Mouse (Mus musculus): ENCODE measurements at regions not wholly inside any gene's neighbourhood (a gene's known extent, or its start where the extent isn't known, plus 50 kb on each side); places are given as distances from the start of the nearest gene placed in this dataset.

GRCm38 (mm10) chr5:74943737-74944403, 100.7 kb downstream of the Chic2 start:
- Histone ChIP-seq H3K36me3 (no peaks in the 10 kb centered on the region), H3K4me3 (peak overlapping the region; percentile 25), H3K9me3 (no peaks in the 10 kb centered on the region), H3K27me3 (peaks cover 13% of the 10 kb centered on the region), H3K27ac (peak overlapping the region; percentile 89), H3K4me2 (peak overlapping the region; percentile 59), H3K4me1 (peaks cover 36% of the 10 kb centered on the region), H3K9ac (peak overlapping the region; percentile 58; the same call in 1 of the 2 replicates)
- WGBS: under 1% methylated on average over 23 of the region's 23 CpGs
- ATAC-seq (ENCODE audit: insufficient number of reproducible peaks, insufficient read depth, low FRiP score, low TSS enrichment, low read depth): peak; percentile 82

GRCm38 (mm10) chr5:74941426-74941825, 103.1 kb downstream of the Chic2 start:
- Histone ChIP-seq H3K27me3 (peaks cover 13% of the 10 kb centered on the region), H3K36me3 (no peaks in the 10 kb centered on the region), H3K4me3 (0 out of 2 replicates have a peak overlapping the region, but pooled peaks have one; percentile 11), H3K27ac (peak overlapping the region; percentile 34; the same call in 1 of the 2 replicates), H3K9me3 (no peaks in the 10 kb centered on the region), H3K4me1 (peaks cover 47% of the 10 kb centered on the region), H3K4me2 (peak overlapping the region; percentile 42), H3K9ac (no peak overlapping the region)
- ATAC-seq (ENCODE audit: insufficient number of reproducible peaks, insufficient read depth, low FRiP score, low TSS enrichment, low read depth): 0 out of 2 replicates have a peak, but pooled peaks have one; percentile 26
- 2% methylated on average over 13 of the region's 13 CpGs for WGBS

GRCm38 (mm10) chr5:74937416-74937940, 107.1 kb downstream of the Chic2 start:
- 37% methylated on average over 7 of the region's 7 CpGs for WGBS
- Histone ChIP-seq H3K4me1 (peaks cover 27% of the 10 kb centered on the region), H3K36me3 (no peaks in the 10 kb centered on the region), H3K27me3 (peaks cover 8% of the 10 kb centered on the region), H3K27ac (no peak overlapping the region), H3K9me3 (no peaks in the 10 kb centered on the region), H3K4me3 (no peak overlapping the region), H3K4me2 (no peak overlapping the region), H3K9ac (no peak overlapping the region)
- no peak for ATAC-seq (ENCODE audit: insufficient number of reproducible peaks, insufficient read depth, low FRiP score, low TSS enrichment, low read depth)

- Histone ChIP-seq H3K27me3 (peaks cover 8% of the 10 kb centered on the region), H3K4me1 (peaks cover 16% of the 10 kb centered on the region), H3K9me3 (no peaks in the 10 kb centered on the region), H3K4me2 (no peak overlapping the region), H3K27ac (no peak overlapping the region), H3K9ac (no peak overlapping the region), H3K36me3 (no peaks in the 10 kb centered on the region), H3K4me3 (no peak overlapping the region)
- ATAC-seq (ENCODE audit: insufficient number of reproducible peaks, insufficient read depth, low FRiP score, low TSS enrichment, low read depth): no peak
- 79% methylated on average over 5 of the region's 5 CpGs for WGBS
Observed at GRCm38 (mm10) chr5:74936087-74936486, 108.5 kb downstream of the Chic2 start.

- no peak overlapping the region for H3K9ac ChIP-seq
- peaks cover 8% of the 10 kb centered on the region for H3K27me3 ChIP-seq
- H3K9me3 ChIP-seq: no peaks in the 10 kb centered on the region
- no peak overlapping the region for H3K4me3 ChIP-seq
- peaks cover 12% of the 10 kb centered on the region for H3K4me1 ChIP-seq
- WGBS: 64% methylated on average over 8 of the region's 8 CpGs
- H3K36me3 ChIP-seq: no peaks in the 10 kb centered on the region
- no peak overlapping the region for H3K27ac ChIP-seq
- no peak for ATAC-seq (ENCODE audit: insufficient number of reproducible peaks, insufficient read depth, low FRiP score, low TSS enrichment, low read depth)
- no peak overlapping the region for H3K4me2 ChIP-seq
Observed at GRCm38 (mm10) chr5:74935676-74936075, 108.9 kb downstream of the Chic2 start.

- H3K27me3 ChIP-seq: no peaks in the 10 kb centered on the region
- H3K9me3 ChIP-seq: no peaks in the 10 kb centered on the region
- no peak for ATAC-seq (ENCODE audit: insufficient number of reproducible peaks, insufficient read depth, low FRiP score, low TSS enrichment, low read depth)
- no peak overlapping the region for H3K4me2 ChIP-seq
- 90% methylated on average over 3 of the region's 3 CpGs for WGBS
- H3K27ac ChIP-seq: no peak overlapping the region
- H3K4me3 ChIP-seq: no peak overlapping the region
- H3K4me1 ChIP-seq: peaks cover 6% of the 10 kb centered on the region
- H3K9ac ChIP-seq: no peak overlapping the region
- H3K36me3 ChIP-seq: no peaks in the 10 kb centered on the region
Observed at GRCm38 (mm10) chr5:74933276-74933675, 111.3 kb downstream of the Chic2 start.

GRCm38 (mm10) chr5:74932206-74932605, 112.4 kb downstream of the Chic2 start:
- Histone ChIP-seq H3K4me1 (no peaks in the 10 kb centered on the region), H3K4me3 (no peak overlapping the region), H3K4me2 (no peak overlapping the region), H3K9me3 (no peaks in the 10 kb centered on the region), H3K9ac (no peak overlapping the region), H3K36me3 (no peaks in the 10 kb centered on the region), H3K27ac (no peak overlapping the region), H3K27me3 (no peaks in the 10 kb centered on the region)
- no peak for ATAC-seq (ENCODE audit: insufficient number of reproducible peaks, insufficient read depth, low FRiP score, low TSS enrichment, low read depth)
- 89% methylated on average over 13 of the region's 13 CpGs for WGBS

- Histone ChIP-seq H3K27ac (no peak overlapping the region), H3K27me3 (no peaks in the 10 kb centered on the region), H3K4me1 (no peaks in the 10 kb centered on the region), H3K4me3 (no peak overlapping the region), H3K9me3 (no peaks in the 10 kb centered on the region), H3K36me3 (no peaks in the 10 kb centered on the region), H3K9ac (no peak overlapping the region), H3K4me2 (no peak overlapping the region)
- WGBS: 74% methylated on average over 12 of the region's 12 CpGs
- ATAC-seq (ENCODE audit: insufficient number of reproducible peaks, insufficient read depth, low FRiP score, low TSS enrichment, low read depth): no peak
Observed at GRCm38 (mm10) chr5:74931765-74932164, 112.8 kb downstream of the Chic2 start.

GRCm38 (mm10) chr5:74927543-74927942, 117.0 kb downstream of the Chic2 start:
- Histone ChIP-seq H3K4me3 (no peak overlapping the region), H3K9ac (no peak overlapping the region), H3K27me3 (no peaks in the 10 kb centered on the region), H3K4me2 (no peak overlapping the region), H3K4me1 (peaks cover 6% of the 10 kb centered on the region; the same call in 1 of the 2 replicates), H3K27ac (no peak overlapping the region), H3K9me3 (no peaks in the 10 kb centered on the region), H3K36me3 (no peaks in the 10 kb centered on the region)
- ATAC-seq (ENCODE audit: insufficient number of reproducible peaks, insufficient read depth, low FRiP score, low TSS enrichment, low read depth): no peak
- WGBS: 79% methylated on average over 2 of the region's 2 CpGs

- Histone ChIP-seq H3K4me1 (peaks cover 6% of the 10 kb centered on the region; the same call in 1 of the 2 replicates), H3K4me2 (no peak overlapping the region), H3K27me3 (no peaks in the 10 kb centered on the region), H3K9me3 (no peaks in the 10 kb centered on the region), H3K36me3 (no peaks in the 10 kb centered on the region), H3K27ac (no peak overlapping the region), H3K4me3 (no peak overlapping the region), H3K9ac (no peak overlapping the region)
- WGBS: 92% methylated on average over 10 of the region's 10 CpGs
- ATAC-seq (ENCODE audit: insufficient number of reproducible peaks, insufficient read depth, low FRiP score, low TSS enrichment, low read depth): no peak
Observed at GRCm38 (mm10) chr5:74925769-74926168, 118.8 kb downstream of the Chic2 start.

GRCm38 (mm10) chr5:74924031-74924533, 120.5 kb downstream of the Chic2 start:
- no peak overlapping the region for H3K27ac ChIP-seq
- ATAC-seq (ENCODE audit: insufficient number of reproducible peaks, insufficient read depth, low FRiP score, low TSS enrichment, low read depth): no peak
- WGBS: 80% methylated on average over 4 of the region's 4 CpGs
- no peak overlapping the region for H3K9ac ChIP-seq
- H3K27me3 ChIP-seq: no peaks in the 10 kb centered on the region
- H3K9me3 ChIP-seq: no peaks in the 10 kb centered on the region
- H3K4me1 ChIP-seq: peaks cover 6% of the 10 kb centered on the region; the same call in 1 of the 2 replicates
- no peaks in the 10 kb centered on the region for H3K36me3 ChIP-seq
- H3K4me3 ChIP-seq: no peak overlapping the region
- H3K4me2 ChIP-seq: no peak overlapping the region

- ATAC-seq (ENCODE audit: insufficient number of reproducible peaks, insufficient read depth, low FRiP score, low TSS enrichment, low read depth): no peak
- 80% methylated on average over 2 of the region's 2 CpGs for WGBS
- Histone ChIP-seq H3K27me3 (no peaks in the 10 kb centered on the region), H3K36me3 (no peaks in the 10 kb centered on the region), H3K9ac (no peak overlapping the region), H3K4me2 (no peak overlapping the region), H3K27ac (no peak overlapping the region), H3K9me3 (no peaks in the 10 kb centered on the region), H3K4me3 (no peak overlapping the region), H3K4me1 (peaks cover 6% of the 10 kb centered on the region; the same call in 1 of the 2 replicates)
Observed at GRCm38 (mm10) chr5:74923337-74923736, 121.2 kb downstream of the Chic2 start.

All from embryonic facial prominence, embryonic 13.5 days (tissue).